Mouse (Mus musculus) G1E-ER4 (cell line): ENCODE data around the gene Mrpl44. TPM values are rescaled to one million over a fixed set of nuclear protein-coding genes. Genes with fewer than 3 reads are reported as not detected.

Experiments
- GATA1 ChIP-seq: IDR thresholded peaks from one replicate; pipeline ENCODE4 v1.8.0; 2012; ENCODE audit warnings: low read length, inconsistent platforms
- polyA plus RNA-seq: library from polyadenylated mRNA; stranded (reverse); fragments of >175 nt; gene quantifications from 2 replicates; pipeline ENCODE4 v1.2.3, GENCODE M21; 2012

Mrpl44 gene
- polyA plus RNA-seq, 1 experiment, result 57.7 TPM

GRCm38 (mm10) chr1:79759436-79759972 is 16.3 kb upstream of the Mrpl44 start:
- TF ChIP-seq GATA1, result no peak

- TF ChIP-seq GATA1, result no peak
Observed at GRCm38 (mm10) chr1:79760656-79761055, 15.2 kb upstream of the Mrpl44 start.

- TF ChIP-seq GATA1, result no peak
Observed at GRCm38 (mm10) chr1:79761106-79761916, 14.5 kb upstream of the Mrpl44 start.

- TF ChIP-seq GATA1, result no peak
Observed at GRCm38 (mm10) chr1:79761917-79762271, 13.9 kb upstream of the Mrpl44 start.

- no peak for TF ChIP-seq GATA1
Observed at GRCm38 (mm10) chr1:79762282-79763250, 13.3 kb upstream of the Mrpl44 start.

GRCm38 (mm10) chr1:79764031-79764430 is 11.8 kb upstream of the Mrpl44 start:
- no peak for TF ChIP-seq GATA1

GRCm38 (mm10) chr1:79764483-79764882 is 11.3 kb upstream of the Mrpl44 start:
- TF ChIP-seq GATA1, result no peak

- no peak for TF ChIP-seq GATA1
Observed at GRCm38 (mm10) chr1:79768231-79768630, 7.6 kb upstream of the Mrpl44 start.

- TF ChIP-seq GATA1, result no peak
Observed at GRCm38 (mm10) chr1:79774164-79774780, 1.5 kb upstream of the Mrpl44 start.

GRCm38 (mm10) chr1:79778011-79778410 is 2.2 kb downstream of the Mrpl44 start:
- no peak for TF ChIP-seq GATA1

GRCm38 (mm10) chr1:79782433-79782832 is 6.6 kb downstream of the Mrpl44 start:
- no peak for TF ChIP-seq GATA1

- TF ChIP-seq GATA1, result no peak
Observed at GRCm38 (mm10) chr1:79786267-79786927, 10.6 kb downstream of the Mrpl44 start.

GRCm38 (mm10) chr1:79797084-79797483 is 21.3 kb downstream of the Mrpl44 start:
- no peak for TF ChIP-seq GATA1

GRCm38 (mm10) chr1:79802858-79803427 is 27.1 kb downstream of the Mrpl44 start:
- TF ChIP-seq GATA1, result no peak

- no peak for TF ChIP-seq GATA1
Observed at GRCm38 (mm10) chr1:79803614-79804013, 27.8 kb downstream of the Mrpl44 start.

- no peak for TF ChIP-seq GATA1
Observed at GRCm38 (mm10) chr1:79806865-79807264, 31.0 kb downstream of the Mrpl44 start.
